Mouse (Mus musculus): ENCODE data around the gene Eef1akmt1.

DNA sequence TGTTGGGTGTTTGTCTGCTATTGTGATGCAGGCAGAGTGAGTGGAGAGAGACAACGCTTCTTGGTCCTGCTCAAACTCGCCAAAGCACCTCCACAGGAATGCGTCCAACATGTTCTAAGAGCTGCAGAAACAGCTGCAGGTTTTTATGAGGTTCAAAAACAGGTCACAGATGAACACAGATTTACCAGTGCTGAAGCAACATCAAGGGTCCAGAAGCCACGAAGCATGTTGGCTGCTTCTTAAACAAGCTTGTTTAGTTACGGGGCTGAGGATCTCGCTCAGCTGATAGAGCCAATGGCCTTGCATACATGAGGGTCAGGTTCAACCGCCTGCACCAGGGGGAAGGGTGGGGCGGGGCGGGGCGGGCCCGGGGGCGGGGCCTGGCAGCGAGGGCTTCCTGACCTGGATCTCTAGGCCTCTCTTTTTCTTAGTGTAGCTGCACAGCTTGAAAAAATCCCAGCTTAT lies 24.8 kb downstream of the Eef1akmt1 start:
- TF ChIP-seq CTCF (IDR thresholded peaks at IDR 0.05) (no peak), EP300 (IDR thresholded peaks at IDR 0.05; ENCODE audit: insufficient read depth, low read depth, low read length) (no peak)

Data from heart, adult 2 months (tissue).